Mouse (Mus musculus): ENCODE measurements around the gene Ambn. TPM values are rescaled to one million over a fixed set of nuclear protein-coding genes. Genes with fewer than 3 reads are reported as not detected.
"Not testable (repeated sequence)": the region's sequence is repeated elsewhere in the genome, so short reads cannot be mapped to it uniquely, and the experiment has no call there.

Ambn gene
- polyA plus RNA-seq (2015; fragmentation: Nextera tagmentation; extraction: Ambion mirVana): not detected in 2 replicates

GRCm38 (mm10) chr5:88455691-88456090 is at the start of gene Ambn:
Ambn (plus strand) TSS chr5:88455991.
- Histone ChIP-seq H3K9ac (ENCODE audit: low read length) (no peak within 1 kb of the TSS), H3K4me2 (ENCODE audit: low read depth, low read length) (no peak within 1 kb of the TSS), H3K36me3 (ENCODE audit: control insufficient read depth, insufficient read depth) (no peaks in the 10 kb centered on the region), H3K4me1 (ENCODE audit: control insufficient read depth, insufficient read depth, low read length) (no peaks in the 10 kb centered on the region), H3K27me3 (ENCODE audit: control insufficient read depth, insufficient read depth, low read length) (no peaks in the 10 kb centered on the region), H3K9me3 (replicated peaks; ENCODE audit: control insufficient read depth, low read length) (no peaks in the 10 kb centered on the region), H3K27ac (ENCODE audit: low read length) (no peak within 1 kb of the TSS), H3K4me3 (ENCODE audit: low read length) (no peak within 1 kb of the TSS)
- no peak for ATAC-seq (replicated peaks; ENCODE audit: extremely low read depth, insufficient read depth, low FRiP score)
- WGBS: 79% methylated on average over 3 of the region's 3 CpGs

GRCm38 (mm10) chr5:88420319-88421065 is 35.3 kb upstream of the Ambn start:
- 84% methylated on average over 8 of the region's 8 CpGs for WGBS
- Histone ChIP-seq H3K9me3 (replicated peaks; ENCODE audit: control insufficient read depth, low read length) (no peaks in the 10 kb centered on the region), H3K9ac (ENCODE audit: low read length) (no peak overlapping the region), H3K4me3 (ENCODE audit: low read length) (no peak overlapping the region), H3K4me1 (ENCODE audit: control insufficient read depth, insufficient read depth, low read length) (no peaks in the 10 kb centered on the region), H3K36me3 (ENCODE audit: control insufficient read depth, insufficient read depth) (no peaks in the 10 kb centered on the region), H3K4me2 (ENCODE audit: low read depth, low read length) (no peak overlapping the region), H3K27me3 (ENCODE audit: control insufficient read depth, insufficient read depth, low read length) (no peaks in the 10 kb centered on the region), H3K27ac (ENCODE audit: low read length) (no peak overlapping the region)
- ATAC-seq (replicated peaks; ENCODE audit: extremely low read depth, insufficient read depth, low FRiP score): no peak

GRCm38 (mm10) chr5:88424892-88425291 is 30.9 kb upstream of the Ambn start:
- not testable (repeated sequence) for H3K4me2 ChIP-seq (ENCODE audit: low read depth, low read length); H3K4me1 ChIP-seq (ENCODE audit: control insufficient read depth, insufficient read depth, low read length); H3K27ac ChIP-seq (ENCODE audit: low read length); H3K9ac ChIP-seq (ENCODE audit: low read length); H3K36me3 ChIP-seq (ENCODE audit: control insufficient read depth, insufficient read depth); ATAC-seq (replicated peaks; ENCODE audit: extremely low read depth, insufficient read depth, low FRiP score); H3K27me3 ChIP-seq (ENCODE audit: control insufficient read depth, insufficient read depth, low read length); H3K9me3 ChIP-seq (replicated peaks; ENCODE audit: control insufficient read depth, low read length); H3K4me3 ChIP-seq (ENCODE audit: low read length)
- WGBS: 57% methylated on average over 2 of the region's 2 CpGs

GRCm38 (mm10) chr5:88426753-88427152 is 29.0 kb upstream of the Ambn start:
- WGBS: 38% methylated on average over 1 of the region's 1 CpGs
- H3K27me3 ChIP-seq (ENCODE audit: control insufficient read depth, insufficient read depth, low read length): no peaks in the 10 kb centered on the region
- ATAC-seq (replicated peaks; ENCODE audit: extremely low read depth, insufficient read depth, low FRiP score): no peak
- no peak overlapping the region for H3K9ac ChIP-seq (ENCODE audit: low read length)
- H3K36me3 ChIP-seq (ENCODE audit: control insufficient read depth, insufficient read depth): no peaks in the 10 kb centered on the region
- H3K4me2 ChIP-seq (ENCODE audit: low read depth, low read length): no peak overlapping the region
- H3K9me3 ChIP-seq (replicated peaks; ENCODE audit: control insufficient read depth, low read length): no peaks in the 10 kb centered on the region
- no peak overlapping the region for H3K27ac ChIP-seq (ENCODE audit: low read length)
- H3K4me1 ChIP-seq (ENCODE audit: control insufficient read depth, insufficient read depth, low read length): no peaks in the 10 kb centered on the region
- H3K4me3 ChIP-seq (ENCODE audit: low read length): no peak overlapping the region

GRCm38 (mm10) chr5:88467471-88467870 is 11.7 kb downstream of the Ambn start:
- no peak overlapping the region for H3K9ac ChIP-seq (ENCODE audit: low read length)
- no peaks in the 10 kb centered on the region for H3K4me1 ChIP-seq (ENCODE audit: control insufficient read depth, insufficient read depth, low read length)
- WGBS: 60% methylated on average over 2 of the region's 2 CpGs
- H3K27me3 ChIP-seq (ENCODE audit: control insufficient read depth, insufficient read depth, low read length): no peaks in the 10 kb centered on the region
- no peak overlapping the region for H3K4me3 ChIP-seq (ENCODE audit: low read length)
- no peaks in the 10 kb centered on the region for H3K9me3 ChIP-seq (replicated peaks; ENCODE audit: control insufficient read depth, low read length)
- H3K4me2 ChIP-seq (ENCODE audit: low read depth, low read length): no peak overlapping the region
- H3K27ac ChIP-seq (ENCODE audit: low read length): no peak overlapping the region
- no peaks in the 10 kb centered on the region for H3K36me3 ChIP-seq (ENCODE audit: control insufficient read depth, insufficient read depth)
- no peak for ATAC-seq (replicated peaks; ENCODE audit: extremely low read depth, insufficient read depth, low FRiP score)

GRCm38 (mm10) chr5:88468807-88469704 is 13.3 kb downstream of the Ambn start:
- 77% methylated on average over 4 of the region's 4 CpGs for WGBS
- H3K9me3 ChIP-seq (replicated peaks; ENCODE audit: control insufficient read depth, low read length): no peaks in the 10 kb centered on the region
- no peak for ATAC-seq (replicated peaks; ENCODE audit: extremely low read depth, insufficient read depth, low FRiP score)

GRCm38 (mm10) chr5:88487675-88488074 is 31.9 kb downstream of the Ambn start, which contains the start of gene Enam:
Enam (plus strand) TSS chr5:88487975.
- no peaks in the 10 kb centered on the region for H3K4me1 ChIP-seq (ENCODE audit: control insufficient read depth, insufficient read depth, low read length)
- no peak for ATAC-seq (replicated peaks; ENCODE audit: extremely low read depth, insufficient read depth, low FRiP score)
- H3K9me3 ChIP-seq (replicated peaks; ENCODE audit: control insufficient read depth, low read length): no peaks in the 10 kb centered on the region
- no peak within 1 kb of the TSS for H3K4me2 ChIP-seq (ENCODE audit: low read depth, low read length)
- no peaks in the 10 kb centered on the region for H3K27me3 ChIP-seq (ENCODE audit: control insufficient read depth, insufficient read depth, low read length)
- H3K36me3 ChIP-seq (ENCODE audit: control insufficient read depth, insufficient read depth): no peaks in the 10 kb centered on the region
- H3K27ac ChIP-seq (ENCODE audit: low read length): no peak within 1 kb of the TSS
- H3K9ac ChIP-seq (ENCODE audit: low read length): no peak within 1 kb of the TSS
- H3K4me3 ChIP-seq (ENCODE audit: low read length): no peak within 1 kb of the TSS

More at GRCm38 (mm10) chr5:88468807-88469704, 13.3 kb downstream of the Ambn start:
- H3K36me3 ChIP-seq (ENCODE audit: control insufficient read depth, insufficient read depth): no peaks in the 10 kb centered on the region
- no peaks in the 10 kb centered on the region for H3K27me3 ChIP-seq (ENCODE audit: control insufficient read depth, insufficient read depth, low read length)
- H3K4me2 ChIP-seq (ENCODE audit: low read depth, low read length): no peak overlapping the region
- H3K27ac ChIP-seq (ENCODE audit: low read length): no peak overlapping the region
- no peaks in the 10 kb centered on the region for H3K4me1 ChIP-seq (ENCODE audit: control insufficient read depth, insufficient read depth, low read length)
- H3K9ac ChIP-seq (ENCODE audit: low read length): no peak overlapping the region
- H3K4me3 ChIP-seq (ENCODE audit: low read length): no peak overlapping the region

GRCm38 (mm10) chr5:88489004-88489403 is 33.2 kb downstream of the Ambn start:
- WGBS: 59% methylated on average over 2 of the region's 2 CpGs
- Histone ChIP-seq H3K4me1 (ENCODE audit: control insufficient read depth, insufficient read depth, low read length) (no peaks in the 10 kb centered on the region), H3K27ac (ENCODE audit: low read length) (no peak overlapping the region), H3K4me3 (ENCODE audit: low read length) (no peak overlapping the region), H3K9ac (ENCODE audit: low read length) (no peak overlapping the region), H3K9me3 (replicated peaks; ENCODE audit: control insufficient read depth, low read length) (no peaks in the 10 kb centered on the region), H3K4me2 (ENCODE audit: low read depth, low read length) (no peak overlapping the region), H3K27me3 (ENCODE audit: control insufficient read depth, insufficient read depth, low read length) (no peaks in the 10 kb centered on the region), H3K36me3 (ENCODE audit: control insufficient read depth, insufficient read depth) (no peaks in the 10 kb centered on the region)
- no peak for ATAC-seq (replicated peaks; ENCODE audit: extremely low read depth, insufficient read depth, low FRiP score)

- Histone ChIP-seq H3K4me2 (ENCODE audit: low read depth, low read length) (no peak overlapping the region), H3K36me3 (ENCODE audit: control insufficient read depth, insufficient read depth) (no peaks in the 10 kb centered on the region), H3K4me1 (ENCODE audit: control insufficient read depth, insufficient read depth, low read length) (no peaks in the 10 kb centered on the region), H3K27me3 (ENCODE audit: control insufficient read depth, insufficient read depth, low read length) (no peaks in the 10 kb centered on the region), H3K9me3 (replicated peaks; ENCODE audit: control insufficient read depth, low read length) (no peaks in the 10 kb centered on the region), H3K4me3 (ENCODE audit: low read length) (no peak overlapping the region), H3K27ac (ENCODE audit: low read length) (no peak overlapping the region), H3K9ac (ENCODE audit: low read length) (no peak overlapping the region)
- ATAC-seq (replicated peaks; ENCODE audit: extremely low read depth, insufficient read depth, low FRiP score): no peak
- 77% methylated on average over 5 of the region's 5 CpGs for WGBS
These were observed 35.3 kb downstream of the Ambn start for GRCm38 (mm10) chr5:88491111-88491510.

Data from heart, embryonic 16.5 days (tissue).